Mouse (Mus musculus) gastrocnemius, postnatal 4 days (tissue): ENCODE measurements at regions not wholly inside any gene's neighbourhood (a gene's known extent, or its start where the extent isn't known, plus 50 kb on each side); places are given as distances from the start of the nearest gene placed in this dataset.
"Not testable (repeated sequence)": the region's sequence is repeated elsewhere in the genome, so short reads cannot be mapped to it uniquely, and the experiment has no call there.

Experiments
- DNase-seq, 2 experiments: peaks; one replicate each; pipeline ENCODE4 v3.0.0; 2021 to 2022; ENCODE audit warnings: low spot score in 2 of 2, mixed read lengths in 2 of 2

DNA sequence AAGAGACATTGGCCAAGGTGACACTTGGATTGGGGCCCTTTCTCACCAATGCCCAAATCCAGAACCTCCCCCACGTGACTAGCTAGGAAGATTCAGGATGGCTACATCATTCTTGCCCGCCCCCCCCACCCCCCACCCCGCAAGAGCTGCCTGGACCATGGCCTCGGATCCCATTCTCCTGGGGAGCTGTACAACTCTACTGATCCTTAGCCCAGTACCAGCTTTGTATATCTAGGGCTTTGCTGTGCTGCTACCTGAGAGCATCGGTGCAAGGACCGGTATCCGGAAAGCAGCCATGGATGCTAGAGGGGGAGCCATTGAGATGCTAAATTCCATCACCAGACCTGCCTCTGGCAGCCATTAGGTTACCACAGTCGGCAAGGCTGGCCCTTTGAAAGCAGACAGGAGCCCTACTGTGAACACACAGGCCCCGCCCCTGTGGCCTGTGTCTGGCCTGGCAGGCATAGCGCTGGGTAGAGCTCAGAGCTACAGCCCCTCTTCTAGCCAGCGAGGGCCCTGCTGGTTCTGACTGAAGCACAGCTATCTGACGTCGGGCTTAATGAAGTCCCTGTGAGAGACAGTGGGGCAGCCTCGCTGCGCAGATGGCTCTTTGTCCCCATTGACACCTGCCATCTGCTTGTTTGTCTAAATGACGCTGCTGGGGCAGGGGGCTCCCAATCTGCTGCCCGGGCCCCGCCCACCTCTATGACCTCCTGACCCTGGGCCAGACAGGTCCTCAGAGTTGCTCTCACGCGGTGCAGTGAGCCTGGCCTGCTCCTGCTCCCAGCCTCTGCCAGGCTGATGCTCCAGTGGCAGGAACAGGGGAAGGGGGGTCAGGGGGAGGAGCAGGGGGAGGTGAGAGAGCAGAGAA, 128.9 kb downstream of the Dll1 start:
- DNase-seq: no peak

DNA sequence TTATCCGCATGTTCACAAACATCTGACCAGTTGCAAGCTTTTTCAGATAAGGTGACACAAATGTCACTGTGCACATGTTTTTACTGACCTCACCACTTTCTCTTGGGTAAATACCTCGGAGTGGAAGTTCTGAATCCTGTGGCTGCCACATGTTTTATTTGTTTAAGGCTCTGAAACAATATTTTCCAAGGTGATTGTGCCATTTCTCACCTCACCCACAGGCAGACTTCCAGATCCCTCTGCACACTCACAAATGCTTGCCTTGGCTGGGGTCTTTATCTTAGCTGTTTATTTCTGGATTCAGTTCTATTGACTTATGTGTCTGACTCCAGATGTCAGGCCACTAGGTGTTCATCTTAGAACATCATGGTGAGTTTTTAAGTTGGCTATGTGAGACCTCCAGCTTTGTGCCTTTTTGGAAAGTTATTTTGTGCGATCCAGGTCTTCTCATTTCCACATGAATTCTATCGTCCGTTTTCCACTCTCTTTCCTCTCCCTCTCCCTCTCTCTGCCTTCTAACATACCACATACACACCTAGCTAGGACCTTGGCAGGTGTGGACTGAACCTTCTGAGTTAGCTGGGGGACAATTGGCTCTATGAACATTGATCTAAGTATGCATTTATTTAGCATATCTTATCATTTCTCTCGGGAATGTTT, 133.6 kb downstream of the Dll1 start:
- no peak for DNase-seq

DNA sequence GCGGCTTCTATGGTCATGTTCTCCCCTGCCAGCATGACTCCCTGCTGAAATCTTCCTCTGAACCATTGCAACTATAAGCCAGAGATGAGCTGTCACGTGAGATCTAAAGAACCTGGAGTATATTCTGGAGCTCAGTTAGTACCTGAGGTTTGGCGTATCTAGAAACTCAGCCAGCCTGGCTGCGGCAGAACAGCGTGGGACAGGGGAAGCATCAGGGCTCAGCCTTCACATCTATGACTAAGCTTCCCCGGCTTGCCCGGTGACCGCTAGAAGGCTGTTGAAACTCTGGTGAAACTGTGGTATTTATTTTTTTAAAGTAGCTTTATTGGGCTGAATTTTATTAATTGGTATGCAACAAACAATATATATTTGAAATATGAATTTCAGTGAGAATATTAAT, 134.3 kb downstream of the Dll1 start:
- DNase-seq: no peak

DNA sequence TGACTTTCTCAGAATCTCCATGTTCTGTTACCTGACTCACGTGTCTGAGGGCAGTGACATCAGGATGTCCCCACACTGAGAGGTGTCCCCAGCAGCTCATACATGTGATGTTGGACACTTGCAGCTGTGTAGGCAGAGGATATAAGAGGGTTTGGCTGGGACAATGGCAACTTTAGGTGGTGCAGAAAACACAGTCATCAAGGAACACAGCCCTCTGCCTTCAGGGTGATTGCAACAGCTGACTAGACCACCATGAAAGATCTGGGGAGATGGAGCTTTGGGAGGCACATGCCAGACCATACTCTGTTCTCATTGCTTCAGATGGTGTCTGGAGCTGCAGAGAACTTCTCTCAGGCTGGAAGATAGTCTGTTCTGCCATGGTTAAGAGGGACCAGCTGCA, 135.2 kb downstream of the Dll1 start:
- DNase-seq: no peak

DNA sequence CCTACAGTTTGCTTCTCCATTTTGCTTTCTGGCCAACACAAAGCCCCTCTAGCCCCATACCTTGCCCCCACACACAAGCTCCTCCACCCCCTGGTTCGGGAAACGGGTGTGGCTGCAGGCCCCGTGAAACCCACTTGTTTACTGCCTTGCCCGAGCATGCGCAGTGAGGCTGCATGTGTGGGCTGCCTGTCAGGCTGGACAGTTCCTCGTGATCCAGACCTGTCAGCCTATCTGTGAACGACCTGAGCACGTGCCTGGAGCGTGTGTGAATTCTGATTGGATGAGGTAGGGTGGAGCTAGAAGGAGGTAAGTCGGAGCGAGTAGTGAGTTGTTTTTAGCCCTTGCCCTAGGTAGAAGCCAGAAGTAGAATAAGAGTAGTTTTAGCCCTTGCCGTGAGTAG, 136.0 kb downstream of the Dll1 start:
- not testable (repeated sequence) for DNase-seq

DNA sequence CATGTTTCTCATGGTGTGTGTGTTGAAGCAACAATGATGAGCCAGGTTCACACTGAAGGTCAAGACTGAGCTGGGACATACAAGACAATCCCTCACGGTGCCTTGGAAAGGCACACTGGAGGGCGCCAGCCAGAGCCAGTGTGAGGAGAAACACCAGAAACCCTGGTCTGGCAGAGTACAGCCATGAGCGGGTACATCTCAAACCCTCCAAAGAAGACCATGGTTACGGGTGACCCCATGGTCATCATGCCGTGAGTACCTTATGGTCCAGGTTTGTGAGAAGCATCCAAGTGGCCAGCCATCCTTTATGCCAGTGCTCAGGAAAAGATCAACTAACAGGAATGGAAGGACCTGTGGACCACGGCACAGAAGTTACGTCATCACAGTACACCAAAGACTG, 136.7 kb downstream of the Dll1 start:
- DNase-seq: no peak

DNA sequence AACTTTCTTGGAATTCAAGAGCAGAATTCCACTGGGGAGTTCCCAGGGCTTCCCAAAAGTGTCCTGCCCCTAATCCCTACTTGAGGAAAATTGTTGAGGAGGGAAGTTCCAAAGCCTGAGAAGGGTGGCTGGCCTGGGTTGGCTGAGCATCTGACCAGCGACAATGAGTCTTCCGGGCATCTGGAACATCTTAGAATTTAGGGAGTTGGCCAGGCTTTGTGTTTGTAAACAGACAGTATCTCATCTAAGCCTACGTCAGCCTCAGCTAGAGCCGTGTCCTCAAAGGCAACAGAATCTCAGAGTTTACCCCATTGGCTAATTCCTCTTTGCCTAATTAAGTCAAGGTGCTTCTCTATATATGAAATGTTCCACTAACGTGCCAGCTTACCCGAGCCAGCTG, 141.6 kb downstream of the Dll1 start:
- DNase-seq: no peak

DNA sequence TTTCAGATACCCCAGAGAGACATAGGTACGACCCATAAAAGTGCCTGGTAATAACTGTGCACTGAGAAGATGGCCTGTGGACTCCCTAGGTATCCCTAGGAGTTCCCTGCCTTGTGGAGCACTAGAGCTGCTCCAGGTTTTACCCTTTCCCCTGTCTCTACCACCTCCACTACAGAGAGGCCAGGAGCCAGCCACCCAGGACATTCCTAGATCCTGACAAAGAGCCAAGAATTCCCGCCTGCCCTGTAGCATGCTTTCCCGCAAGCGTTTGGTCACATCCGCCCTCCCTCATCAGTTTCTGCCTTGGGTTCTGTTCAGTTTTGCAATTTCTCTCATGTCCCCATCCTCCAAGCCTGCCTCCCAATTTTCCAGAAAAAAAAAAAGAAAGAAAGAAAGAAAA, 145.5 kb downstream of the Dll1 start:
- no peak for DNase-seq

DNA sequence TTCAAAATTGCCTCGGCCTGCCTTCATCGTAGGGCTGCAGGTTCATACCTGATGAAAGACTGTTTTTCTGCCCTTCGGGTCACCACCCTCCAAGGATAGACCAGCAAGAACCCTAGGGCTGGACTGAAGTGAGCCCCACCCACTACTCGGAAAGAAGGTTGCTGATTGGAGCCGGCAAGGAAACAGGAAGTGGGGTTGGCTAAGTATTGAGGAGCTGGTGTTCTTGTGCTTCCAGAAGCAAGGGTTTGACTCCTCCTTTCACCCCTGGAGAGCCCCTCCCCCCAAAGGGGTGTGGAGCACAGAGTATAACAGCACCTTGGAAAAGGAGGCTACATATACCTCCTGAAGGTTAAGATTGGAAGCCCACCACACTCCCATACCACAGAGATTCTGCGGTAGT, 147.5 kb downstream of the Dll1 start:
- no peak for DNase-seq

DNA sequence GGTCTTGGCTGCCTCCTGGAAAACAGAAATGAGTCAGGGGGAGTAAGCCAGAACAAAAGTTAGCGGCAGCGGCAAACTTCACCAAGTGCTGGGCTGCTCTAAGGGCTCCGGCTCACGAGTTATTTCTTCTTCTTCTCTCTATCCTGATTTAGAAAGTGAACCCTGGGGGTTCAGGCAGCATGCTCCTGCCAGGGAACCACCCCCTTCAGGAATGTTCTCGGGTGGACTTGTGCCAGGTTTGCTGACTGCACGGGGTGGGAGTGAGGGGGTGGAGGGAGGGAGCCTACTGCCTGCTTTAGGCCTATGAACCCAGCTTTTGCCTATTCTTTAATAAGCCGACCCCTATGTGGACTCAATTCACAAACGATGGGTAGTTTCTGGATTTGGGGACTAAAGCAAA, 148.6 kb downstream of the Dll1 start:
- no peak for DNase-seq

DNA sequence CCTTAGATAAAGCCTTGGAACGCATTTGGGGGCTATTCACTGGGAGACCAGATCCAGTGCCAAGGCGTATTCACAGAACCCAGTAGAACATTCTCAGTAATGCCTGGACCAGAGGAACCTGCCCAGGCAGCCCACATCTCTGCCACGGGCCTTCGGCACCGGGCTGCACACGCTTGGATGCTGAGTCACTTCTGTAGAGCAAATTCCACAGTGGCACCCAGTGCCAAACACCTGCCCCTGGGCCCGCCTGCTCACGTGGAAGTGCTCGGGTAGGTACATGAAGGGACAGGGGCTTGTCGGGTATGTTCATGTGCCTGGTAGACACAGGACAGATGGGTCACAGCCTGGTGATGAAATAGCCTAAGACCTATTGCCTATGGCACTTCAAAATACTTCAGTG, 152.8 kb downstream of the Dll1 start:
- DNase-seq: no peak

DNA sequence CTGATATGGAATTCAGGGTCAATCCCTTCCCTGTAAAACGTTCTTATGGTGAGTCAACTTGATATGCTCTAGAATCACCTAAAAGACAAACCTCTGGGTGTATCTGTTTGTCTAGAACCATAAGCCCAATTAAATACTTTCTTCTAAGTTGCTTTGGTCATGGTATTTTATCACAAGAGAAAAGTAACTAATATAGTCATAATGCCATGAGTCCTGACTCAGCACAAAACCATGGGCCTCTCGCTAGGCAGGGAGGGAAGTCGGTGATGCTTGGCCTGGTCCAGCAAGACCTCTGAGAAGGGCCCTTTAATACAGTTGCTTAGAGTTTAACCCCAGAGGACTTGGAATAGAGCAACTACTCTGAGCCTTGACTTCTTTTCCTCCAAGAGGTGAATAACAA, 153.7 kb downstream of the Dll1 start:
- no peak for DNase-seq

DNA sequence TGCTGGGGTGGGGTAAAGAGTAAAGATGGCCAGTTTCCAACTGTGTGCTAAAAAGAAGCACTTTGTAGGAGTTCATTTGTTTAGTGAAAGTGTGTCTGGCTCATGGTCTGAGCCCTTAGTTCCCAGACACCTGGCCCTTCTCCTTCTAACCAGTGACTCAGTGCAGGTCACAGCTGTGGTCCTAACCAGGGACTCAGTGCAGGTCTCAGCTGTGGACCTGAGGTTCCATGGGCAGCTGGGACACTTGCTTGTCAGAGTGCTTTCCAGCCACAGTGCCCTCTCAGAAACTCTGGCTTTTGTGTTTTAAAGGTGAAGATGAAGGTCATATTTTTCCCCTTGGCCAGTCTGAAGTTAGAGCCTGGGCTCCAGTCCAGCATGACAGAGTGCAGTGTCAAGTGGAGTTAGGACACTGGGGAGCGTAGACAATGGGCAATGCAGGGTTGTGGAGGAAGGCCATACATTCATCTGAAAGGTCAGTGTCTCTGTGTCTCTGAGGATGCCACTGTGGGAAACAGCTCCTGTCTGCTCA, 162.5 kb downstream of the Dll1 start:
- DNase-seq: no peak

DNA sequence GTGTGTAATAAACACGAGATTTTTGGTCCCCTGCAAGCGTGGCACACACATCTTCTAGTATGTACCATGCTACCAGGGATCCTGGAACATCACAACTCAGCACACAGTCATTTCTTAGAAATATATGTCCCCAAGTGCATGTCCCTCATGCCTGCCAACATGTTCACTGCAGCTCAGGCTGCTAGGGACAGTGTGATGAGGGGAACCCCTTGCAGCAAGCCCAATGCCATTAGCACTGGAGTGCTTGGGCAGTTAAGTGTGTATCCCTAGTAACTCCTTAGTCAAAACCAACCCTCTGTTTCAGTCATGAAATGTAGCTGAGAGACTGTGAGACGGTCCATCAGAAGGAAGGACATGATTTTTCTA, 167.5 kb upstream of the Gm3448 start:
- DNase-seq: no peak

DNA sequence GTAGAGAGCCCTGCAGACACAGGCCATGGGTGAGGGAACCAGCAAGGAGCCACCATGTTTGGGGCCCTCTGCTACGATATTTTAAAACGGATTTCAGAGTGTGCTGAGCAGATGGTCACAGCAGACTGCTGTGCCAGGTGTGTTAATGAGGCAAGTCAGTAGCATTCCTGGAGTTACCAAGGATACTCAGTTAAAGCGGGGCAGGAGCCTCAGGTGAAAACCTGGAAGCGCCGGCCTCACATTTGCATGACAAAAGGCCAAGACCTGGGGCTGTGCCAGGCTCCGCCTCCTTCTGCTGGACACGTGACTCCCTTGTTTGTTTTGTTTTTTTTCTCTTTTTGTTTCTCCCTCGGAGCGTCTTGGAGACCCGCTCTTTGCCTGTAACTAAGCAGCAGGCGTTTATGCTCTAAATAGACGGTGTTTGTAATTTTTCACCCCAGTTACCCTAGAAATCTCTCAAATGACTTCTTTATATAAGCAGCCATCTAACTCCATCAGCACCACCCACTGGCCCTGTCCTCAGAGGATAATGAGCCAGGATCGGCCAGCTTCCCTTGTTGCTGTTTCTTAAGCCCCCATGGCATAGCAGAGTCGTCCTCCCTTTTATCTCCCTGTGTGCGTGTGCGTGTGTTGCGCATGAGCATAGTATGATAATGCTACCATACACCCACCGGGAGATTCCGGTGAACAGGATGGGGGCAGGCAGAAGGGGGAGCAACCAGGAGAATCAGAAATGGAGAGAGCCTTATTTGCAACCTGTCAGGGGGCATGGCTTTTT, 166.9 kb upstream of the Gm3448 start:
- peak; percentile 38 to 71 for DNase-seq

DNA sequence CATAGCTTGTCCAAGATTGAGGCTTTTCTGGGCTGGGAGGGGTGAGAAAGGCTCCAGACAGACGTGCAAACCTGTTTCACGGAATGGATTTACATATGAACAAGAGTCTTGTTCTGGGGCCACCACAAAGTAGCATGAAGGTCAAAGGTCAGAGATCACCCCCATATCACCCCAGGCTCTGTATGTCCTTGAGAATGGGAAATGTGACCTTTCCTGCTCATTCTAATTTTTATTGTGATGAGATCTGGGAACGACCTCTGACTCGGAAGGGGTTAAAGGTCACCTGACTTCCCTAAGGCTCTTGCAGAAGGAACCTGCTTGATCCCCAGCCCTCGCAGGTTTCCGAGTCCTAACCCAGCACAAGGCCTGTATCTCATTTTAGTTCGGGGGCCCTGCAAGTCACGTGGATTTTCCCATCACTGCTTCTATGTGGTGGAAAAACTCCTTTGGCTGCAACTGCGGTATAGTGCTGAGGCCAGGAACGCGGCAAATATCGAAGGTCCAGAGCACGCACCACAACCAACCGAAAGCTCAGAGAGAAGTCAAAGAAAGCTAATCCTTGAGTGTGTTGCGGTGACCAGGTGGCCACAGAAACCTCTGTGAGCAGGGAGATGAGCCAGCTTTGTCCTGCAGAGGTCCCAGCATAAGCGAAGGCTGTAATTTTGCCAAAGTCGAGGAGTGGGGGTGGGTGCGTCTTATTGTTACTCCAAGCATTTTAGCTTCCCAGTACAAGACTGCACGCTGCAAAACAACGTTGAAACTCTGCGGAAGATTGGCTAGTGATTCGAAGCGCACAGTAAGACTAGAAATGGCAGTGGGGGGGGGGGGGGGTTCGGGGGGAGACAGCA, 166.1 kb upstream of the Gm3448 start:
- no peak for DNase-seq

DNA sequence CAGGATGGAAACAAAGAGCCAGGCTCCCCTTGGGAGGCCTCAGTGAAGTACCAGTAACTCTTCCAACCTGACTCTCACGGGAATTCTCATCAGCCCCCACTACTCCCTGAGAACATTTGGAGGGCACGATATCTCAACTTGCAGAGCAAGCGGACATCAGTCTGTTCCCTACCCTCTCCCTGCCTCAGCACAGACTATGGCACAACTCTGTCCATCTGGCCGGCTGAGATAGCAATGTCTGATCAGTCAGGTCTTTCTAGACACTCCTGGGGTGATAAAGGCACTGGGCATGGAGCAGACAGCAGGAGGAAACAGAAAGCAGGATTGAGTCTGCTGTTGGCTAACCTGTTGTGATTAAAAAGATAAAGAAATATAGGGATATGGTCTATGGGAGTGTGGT, 164.5 kb upstream of the Gm3448 start:
- DNase-seq: no peak

DNA sequence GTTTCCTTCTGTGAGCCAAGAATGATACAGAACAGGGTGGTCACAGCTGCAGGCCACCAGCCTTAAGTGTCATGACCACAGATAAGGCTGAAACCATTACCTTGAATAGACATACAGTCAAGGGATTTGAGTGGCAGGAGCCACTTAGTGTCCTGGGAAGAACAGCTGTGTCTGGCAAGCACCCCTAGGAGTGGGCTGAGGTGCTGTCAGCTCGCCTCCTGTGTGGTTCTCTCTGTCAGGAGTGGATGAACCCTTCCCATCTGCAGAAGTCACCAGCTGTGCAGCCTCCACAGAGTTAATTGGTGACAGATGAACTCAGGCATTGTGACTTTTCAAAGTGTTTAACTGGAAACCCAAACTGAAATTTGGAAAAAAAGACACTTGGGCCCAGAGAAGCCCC, 163.2 kb upstream of the Gm3448 start:
- DNase-seq: no peak

DNA sequence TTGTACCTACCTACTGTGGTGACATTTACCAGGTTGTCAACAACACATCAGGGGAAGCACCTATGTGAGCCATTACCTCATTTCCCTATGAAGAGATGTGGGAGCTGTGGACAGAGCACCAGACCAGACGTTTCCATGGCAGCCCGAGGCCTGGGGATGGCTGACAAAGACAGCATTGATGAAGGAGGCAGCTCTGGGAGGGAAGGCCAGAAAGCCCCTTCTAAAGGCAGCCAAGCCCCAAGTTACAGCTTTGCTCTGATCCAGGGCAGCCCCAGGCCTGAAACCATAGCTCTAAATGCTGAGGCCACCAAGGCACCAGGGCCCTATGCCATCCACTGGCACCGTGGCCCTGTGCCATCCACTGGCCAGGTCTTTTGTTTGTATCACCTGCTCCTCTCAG, 157.9 kb upstream of the Gm3448 start:
- no peak for DNase-seq

DNA sequence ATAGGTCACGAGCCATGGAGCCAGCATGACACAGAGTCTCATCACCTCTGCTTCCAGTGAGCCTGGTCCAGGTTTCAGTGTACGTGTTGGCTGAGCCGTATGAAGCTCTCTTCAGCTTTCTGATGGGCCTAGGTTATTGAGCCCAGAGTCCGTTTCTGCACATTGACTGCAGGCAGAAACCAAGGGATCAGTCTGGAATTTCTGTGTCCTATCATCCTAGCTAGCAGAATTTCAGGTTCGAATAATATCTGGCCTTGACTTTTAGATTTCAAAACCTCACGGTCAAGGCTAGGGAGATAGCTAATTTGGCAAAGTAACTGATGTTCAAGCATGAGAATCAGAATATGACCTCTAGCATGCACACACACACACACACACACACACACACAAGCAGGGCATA, 156.0 kb upstream of the Gm3448 start:
- DNase-seq: no peak

DNA sequence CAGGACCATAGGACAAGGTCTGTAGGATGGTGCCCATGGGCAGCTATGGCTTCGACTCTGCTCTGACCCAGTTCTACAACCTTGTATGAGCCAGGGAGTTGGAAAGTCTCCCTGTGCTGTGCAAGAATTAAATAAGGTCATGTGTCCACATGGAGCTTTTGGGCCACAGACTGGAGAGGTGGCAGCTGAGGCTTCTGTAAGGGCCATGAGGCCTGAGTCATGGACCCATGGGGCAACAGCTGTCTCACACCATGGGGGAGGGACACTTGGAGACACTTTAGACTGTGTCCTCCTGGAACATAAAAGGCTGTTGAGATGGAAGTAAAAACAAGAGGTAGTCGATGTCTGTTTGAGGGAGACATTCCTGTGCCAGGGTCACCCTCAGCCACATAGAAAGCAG, 154.5 kb upstream of the Gm3448 start:
- DNase-seq: no peak
